Mouse (Mus musculus): Measurements from ENCODE around the gene Krt19. TPM values are rescaled to one million over a fixed set of nuclear protein-coding genes. Genes with fewer than 3 reads are reported as not detected.

Gene Krt19
- polyA plus RNA-seq, 1 experiment: 2,324 TPM

- WGBS: 45% methylated on average over 9 of the region's 9 CpGs
- TF ChIP-seq POLR2A (IDR thresholded peaks at IDR 0.05; ENCODE audit: low read depth, low read length): no peak
- TF ChIP-seq CTCF (IDR thresholded peaks at IDR 0.05; ENCODE audit: extremely low read depth, insufficient read length, insufficient replicate concordance, low read depth, low read length): no peak
- H3K4me1 ChIP-seq (ENCODE audit: control insufficient read depth, insufficient read depth, insufficient read length, low read length): peaks cover 2% of the 10 kb centered on the region; the same call in 1 of the 2 replicates
- no peak overlapping the region for H3K4me3 ChIP-seq (ENCODE audit: low read depth, low read length)
- no peaks in the 10 kb centered on the region for H3K27me3 ChIP-seq (ENCODE audit: control insufficient read depth, insufficient read depth, low read length)
- H3K27ac ChIP-seq (ENCODE audit: insufficient read depth, low read depth, low read length): no peak overlapping the region
- no peaks in the 10 kb centered on the region for H3K36me3 ChIP-seq (ENCODE audit: control insufficient read depth, insufficient read depth, low read length)
Measured at GRCm38 (mm10) chr11:100176791-100177190, 28.3 kb upstream of the Krt19 start.

- WGBS: 8% methylated on average over 14 of the region's 14 CpGs
- Histone ChIP-seq H3K36me3 (ENCODE audit: control insufficient read depth, insufficient read depth, low read length) (no peaks in the 10 kb centered on the region), H3K4me1 (ENCODE audit: control insufficient read depth, insufficient read depth, insufficient read length, low read length) (peaks cover 32% of the 10 kb centered on the region), H3K27me3 (ENCODE audit: control insufficient read depth, insufficient read depth, low read length) (no peaks in the 10 kb centered on the region), H3K4me3 (ENCODE audit: low read depth, low read length) (peak overlapping the region; percentile 28; the same call in 1 of the 2 replicates), H3K27ac (ENCODE audit: insufficient read depth, low read depth, low read length) (peak overlapping the region; percentile 99)
- TF ChIP-seq POLR2A (IDR thresholded peaks at IDR 0.05; ENCODE audit: low read depth, low read length): no peak
- peak; percentile 93 for TF ChIP-seq CTCF (IDR thresholded peaks at IDR 0.05; ENCODE audit: extremely low read depth, insufficient read length, insufficient replicate concordance, low read depth, low read length)
Measured at GRCm38 (mm10) chr11:100168765-100169762, 20.6 kb upstream of the Krt19 start.

- Histone ChIP-seq H3K27me3 (ENCODE audit: control insufficient read depth, insufficient read depth, low read length) (no peaks in the 10 kb centered on the region), H3K4me1 (ENCODE audit: control insufficient read depth, insufficient read depth, insufficient read length, low read length) (peaks cover 35% of the 10 kb centered on the region), H3K4me3 (ENCODE audit: low read depth, low read length) (peak overlapping the region; percentile 56), H3K27ac (ENCODE audit: insufficient read depth, low read depth, low read length) (peak overlapping the region; percentile 99), H3K36me3 (ENCODE audit: control insufficient read depth, insufficient read depth, low read length) (no peaks in the 10 kb centered on the region)
- WGBS: 23% methylated on average over 8 of the region's 8 CpGs
- peak; percentile 22; the same call in 1 of the 2 replicates for TF ChIP-seq POLR2A (IDR thresholded peaks at IDR 0.05; ENCODE audit: low read depth, low read length)
- peak; percentile 17; the same call in 1 of the 2 replicates for TF ChIP-seq CTCF (IDR thresholded peaks at IDR 0.05; ENCODE audit: extremely low read depth, insufficient read length, insufficient replicate concordance, low read depth, low read length)
Measured at GRCm38 (mm10) chr11:100168071-100168470, 19.6 kb upstream of the Krt19 start.

- Histone ChIP-seq H3K4me1 (ENCODE audit: control insufficient read depth, insufficient read depth, insufficient read length, low read length) (peaks cover 46% of the 10 kb centered on the region), H3K27ac (ENCODE audit: insufficient read depth, low read depth, low read length) (peak overlapping the region; percentile 99), H3K36me3 (ENCODE audit: control insufficient read depth, insufficient read depth, low read length) (no peaks in the 10 kb centered on the region), H3K4me3 (ENCODE audit: low read depth, low read length) (0 out of 2 replicates have a peak overlapping the region, but pooled peaks have one; percentile 27), H3K27me3 (ENCODE audit: control insufficient read depth, insufficient read depth, low read length) (no peaks in the 10 kb centered on the region)
- no peak for TF ChIP-seq CTCF (IDR thresholded peaks at IDR 0.05; ENCODE audit: extremely low read depth, insufficient read length, insufficient replicate concordance, low read depth, low read length)
- no peak for TF ChIP-seq POLR2A (IDR thresholded peaks at IDR 0.05; ENCODE audit: low read depth, low read length)
- WGBS: 12% methylated on average over 7 of the region's 7 CpGs
Measured at GRCm38 (mm10) chr11:100164392-100164791, 15.9 kb upstream of the Krt19 start.

- peaks cover 34% of the 10 kb centered on the region for H3K4me1 ChIP-seq (ENCODE audit: control insufficient read depth, insufficient read depth, insufficient read length, low read length)
- H3K4me3 ChIP-seq (ENCODE audit: low read depth, low read length): peak overlapping the region; percentile 3; the same call in 1 of the 2 replicates
- no peaks in the 10 kb centered on the region for H3K27me3 ChIP-seq (ENCODE audit: control insufficient read depth, insufficient read depth, low read length)
- TF ChIP-seq CTCF (IDR thresholded peaks at IDR 0.05; ENCODE audit: extremely low read depth, insufficient read length, insufficient replicate concordance, low read depth, low read length) (no peak), POLR2A (IDR thresholded peaks at IDR 0.05; ENCODE audit: low read depth, low read length) (no peak)
- peak overlapping the region; percentile 98 for H3K27ac ChIP-seq (ENCODE audit: insufficient read depth, low read depth, low read length)
- 23% methylated on average over 6 of the region's 6 CpGs for WGBS
- no peaks in the 10 kb centered on the region for H3K36me3 ChIP-seq (ENCODE audit: control insufficient read depth, insufficient read depth, low read length)
Measured at GRCm38 (mm10) chr11:100157908-100158477, 9.5 kb upstream of the Krt19 start.

- Histone ChIP-seq H3K4me3 (ENCODE audit: low read depth, low read length) (peak overlapping the region; percentile 64), H3K4me1 (ENCODE audit: control insufficient read depth, insufficient read depth, insufficient read length, low read length) (peaks cover 35% of the 10 kb centered on the region), H3K27me3 (ENCODE audit: control insufficient read depth, insufficient read depth, low read length) (no peaks in the 10 kb centered on the region), H3K36me3 (ENCODE audit: control insufficient read depth, insufficient read depth, low read length) (no peaks in the 10 kb centered on the region), H3K27ac (ENCODE audit: insufficient read depth, low read depth, low read length) (peak overlapping the region; percentile 98)
- TF ChIP-seq POLR2A (IDR thresholded peaks at IDR 0.05; ENCODE audit: low read depth, low read length) (no peak), CTCF (IDR thresholded peaks at IDR 0.05; ENCODE audit: extremely low read depth, insufficient read length, insufficient replicate concordance, low read depth, low read length) (no peak)
- 12% methylated on average over 3 of the region's 3 CpGs for WGBS
Measured at GRCm38 (mm10) chr11:100157331-100157730, 8.9 kb upstream of the Krt19 start.
